Mouse (Mus musculus) midbrain, embryonic 13.5 days (tissue): ENCODE results near the gene Ccl24. TPM values are rescaled to one million over a fixed set of nuclear protein-coding genes. Genes with fewer than 3 reads are reported as not detected.

Experiments
- ATAC-seq: fragments of 200-750 bp; cut with Nextera tagmentation; 2 replicates; pipeline ENCODE4 v1.8.0; 2017; ENCODE audit warnings: mild to moderate bottlenecking, moderate TSS enrichment, moderate library complexity
- H3K27ac ChIP-seq: fragments of 300-500 bp; sonication (generic); 2 replicates; pipeline ENCODE4 v1.5.1; 2015; ENCODE audit warnings: inconsistent platforms, mild to moderate bottlenecking, moderate library complexity
- H3K27me3 ChIP-seq: fragments of 300-500 bp; sonication (generic); 2 replicates; pipeline ENCODE4 v1.6.1; 2015; ENCODE audit warnings: mild to moderate bottlenecking, inconsistent platforms
- H3K36me3 ChIP-seq: fragments of 300-500 bp; sonication (generic); 2 replicates; pipeline ENCODE4 v1.6.1; 2015; ENCODE audit warnings: mild to moderate bottlenecking, inconsistent platforms
- H3K4me1 ChIP-seq: fragments of 300-500 bp; sonication (generic); replicated peaks from 2 replicates; pipeline ENCODE4 v1.6.1; 2015; ENCODE audit warnings: inconsistent platforms
- H3K4me2 ChIP-seq: fragments of 300-500 bp; sonication (generic); replicated peaks from 2 replicates; pipeline ENCODE4 v1.6.1; 2015; ENCODE audit warnings: moderate library complexity, mild to moderate bottlenecking, inconsistent platforms
- H3K4me3 ChIP-seq: fragments of 300-500 bp; sonication (generic); replicated peaks from 2 replicates; pipeline ENCODE4 v1.5.1; 2015; ENCODE audit warnings: mild to moderate bottlenecking, inconsistent platforms
- H3K9ac ChIP-seq: fragments of 300-500 bp; sonication (generic); replicated peaks from 2 replicates; pipeline ENCODE4 v1.6.1; 2015; ENCODE audit warnings: mild to moderate bottlenecking, inconsistent platforms
- H3K9me3 ChIP-seq: fragments of 300-500 bp; sonication (generic); 2 replicates; pipeline ENCODE4 v1.6.1; 2016; ENCODE audit warnings: mild to moderate bottlenecking, inconsistent platforms
- WGBS: fragments of 180-500 bp; shearing (Covaris S2); methylation state at CpG from one replicate; pipeline ENCODE4 v1.1.7; 2015; 5-methylcytosine and 5-hydroxymethylcytosine counted together
- polyA plus RNA-seq: library from polyadenylated mRNA; unstranded; fragments of >200 nt; fragmentation: Nextera tagmentation; extraction: Ambion mirVana; gene quantifications from 2 replicates; pipeline ENCODE4 v1.2.1, GENCODE M21; 2015

Ccl24 gene
- polyA plus RNA-seq, 1 experiment from 2014 or later, result 3.7 TPM

GRCm38 (mm10) chr5:135576055-135576454 lies 3.2 kb upstream of the Ccl24 start:
- H3K27ac ChIP-seq, result no peak overlapping the region
- H3K36me3 ChIP-seq, result no peaks in the 10 kb centered on the region
- no peak overlapping the region for H3K9ac ChIP-seq
- no peak for ATAC-seq
- H3K4me3 ChIP-seq, result no peak overlapping the region
- no peak overlapping the region for H3K4me2 ChIP-seq
- H3K4me1 ChIP-seq, result no peaks in the 10 kb centered on the region
- H3K9me3 ChIP-seq, result no peaks in the 10 kb centered on the region
- H3K27me3 ChIP-seq, result no peaks in the 10 kb centered on the region
- 70% methylated on average over 4 of the region's 4 CpGs for whole genome bisulfite sequencing

GRCm38 (mm10) chr5:135568698-135569097 lies 4.2 kb downstream of the Ccl24 start:
- no peak overlapping the region for H3K4me2 ChIP-seq
- H3K4me3 ChIP-seq, result no peak overlapping the region
- ATAC-seq, result no peak
- H3K36me3 ChIP-seq, result no peaks in the 10 kb centered on the region
- 76% methylated on average over 6 of the region's 6 CpGs for WGBS
- H3K9ac ChIP-seq, result no peak overlapping the region
- H3K27ac ChIP-seq, result no peak overlapping the region
- H3K9me3 ChIP-seq, result no peaks in the 10 kb centered on the region
- no peaks in the 10 kb centered on the region for H3K27me3 ChIP-seq
- H3K4me1 ChIP-seq, result no peaks in the 10 kb centered on the region

GRCm38 (mm10) chr5:135567556-135568265 lies 5.1 kb downstream of the Ccl24 start:
- Histone ChIP-seq H3K4me3 (no peak overlapping the region), H3K36me3 (no peaks in the 10 kb centered on the region), H3K4me1 (no peaks in the 10 kb centered on the region), H3K9ac (no peak overlapping the region), H3K27ac (no peak overlapping the region), H3K9me3 (no peaks in the 10 kb centered on the region), H3K27me3 (no peaks in the 10 kb centered on the region), H3K4me2 (no peak overlapping the region)
- no peak for ATAC-seq
- WGBS, result 92% methylated on average over 6 of the region's 6 CpGs

GRCm38 (mm10) chr5:135563469-135563868 lies 9.4 kb downstream of the Ccl24 start, which contains the start of gene Ccl26:
Ccl26 (minus strand) TSS chr5:135563569.
- ATAC-seq, result no peak
- no peak within 1 kb of the TSS for H3K9ac ChIP-seq
- no peaks in the 10 kb centered on the region for H3K4me1 ChIP-seq
- no peak within 1 kb of the TSS for H3K27ac ChIP-seq
- H3K4me3 ChIP-seq, result no peak within 1 kb of the TSS
- H3K27me3 ChIP-seq, result no peaks in the 10 kb centered on the region
- H3K4me2 ChIP-seq, result no peak within 1 kb of the TSS
- WGBS, result 94% methylated on average over 3 of the region's 3 CpGs
- no peaks in the 10 kb centered on the region for H3K36me3 ChIP-seq
- no peaks in the 10 kb centered on the region for H3K9me3 ChIP-seq

GRCm38 (mm10) chr5:135557671-135558070 lies 15.2 kb downstream of the Ccl24 start:
- H3K4me2 ChIP-seq, result no peak overlapping the region
- ATAC-seq, result no peak
- peaks cover 3% of the 10 kb centered on the region; the same call in 1 of the 2 replicates for H3K4me1 ChIP-seq
- no peak overlapping the region for H3K9ac ChIP-seq
- peak overlapping the region; percentile 30; the same call in 1 of the 2 replicates for H3K27ac ChIP-seq
- no peak overlapping the region for H3K4me3 ChIP-seq
- H3K27me3 ChIP-seq, result no peaks in the 10 kb centered on the region
- H3K9me3 ChIP-seq, result no peaks in the 10 kb centered on the region
- 69% methylated on average over 3 of the region's 3 CpGs for WGBS
- no peaks in the 10 kb centered on the region for H3K36me3 ChIP-seq

GRCm38 (mm10) chr5:135557051-135557450 lies 15.8 kb downstream of the Ccl24 start:
- peak; percentile 53; the same call in 1 of the 2 replicates for ATAC-seq
- peaks cover 3% of the 10 kb centered on the region; the same call in 1 of the 2 replicates for H3K4me1 ChIP-seq
- H3K4me2 ChIP-seq, result no peak overlapping the region
- no peaks in the 10 kb centered on the region for H3K36me3 ChIP-seq
- no peak overlapping the region for H3K9ac ChIP-seq
- peak overlapping the region; percentile 30; the same call in 1 of the 2 replicates for H3K27ac ChIP-seq
- H3K4me3 ChIP-seq, result no peak overlapping the region
- H3K27me3 ChIP-seq, result no peaks in the 10 kb centered on the region
- WGBS, result 27% methylated on average over 4 of the region's 4 CpGs
- no peaks in the 10 kb centered on the region for H3K9me3 ChIP-seq

- 74% methylated on average over 4 of the region's 4 CpGs for WGBS
- peak overlapping the region; percentile 21; the same call in 1 of the 2 replicates for H3K27ac ChIP-seq
- no peaks in the 10 kb centered on the region for H3K36me3 ChIP-seq
- H3K4me1 ChIP-seq, result peaks cover 3% of the 10 kb centered on the region; the same call in 1 of the 2 replicates
- no peak for ATAC-seq
- no peaks in the 10 kb centered on the region for H3K27me3 ChIP-seq
- no peak overlapping the region for H3K4me3 ChIP-seq
- no peak overlapping the region for H3K4me2 ChIP-seq
- no peak overlapping the region for H3K9ac ChIP-seq
- H3K9me3 ChIP-seq, result no peaks in the 10 kb centered on the region
Observed at GRCm38 (mm10) chr5:135556259-135556658, 16.6 kb downstream of the Ccl24 start.

GRCm38 (mm10) chr5:135551591-135551990 lies 21.3 kb downstream of the Ccl24 start:
- H3K27ac ChIP-seq, result no peak overlapping the region
- no peaks in the 10 kb centered on the region for H3K36me3 ChIP-seq
- H3K4me1 ChIP-seq, result no peaks in the 10 kb centered on the region
- no peaks in the 10 kb centered on the region for H3K9me3 ChIP-seq
- no peak overlapping the region for H3K9ac ChIP-seq
- 77% methylated on average over 3 of the region's 3 CpGs for WGBS
- H3K4me2 ChIP-seq, result no peak overlapping the region
- H3K4me3 ChIP-seq, result no peak overlapping the region
- H3K27me3 ChIP-seq, result no peaks in the 10 kb centered on the region
- ATAC-seq, result no peak

- no peak overlapping the region for H3K4me3 ChIP-seq
- no peak overlapping the region for H3K27ac ChIP-seq
- no peaks in the 10 kb centered on the region for H3K36me3 ChIP-seq
- no peak overlapping the region for H3K9ac ChIP-seq
- no peaks in the 10 kb centered on the region for H3K4me1 ChIP-seq
- ATAC-seq, result no peak
- H3K9me3 ChIP-seq, result no peaks in the 10 kb centered on the region
- H3K4me2 ChIP-seq, result no peak overlapping the region
- H3K27me3 ChIP-seq, result no peaks in the 10 kb centered on the region
- WGBS, result 28% methylated on average over 3 of the region's 3 CpGs
Observed at GRCm38 (mm10) chr5:135550910-135551309, 21.9 kb downstream of the Ccl24 start.

- no peaks in the 10 kb centered on the region for H3K27me3 ChIP-seq
- peaks cover 10% of the 10 kb centered on the region for H3K4me1 ChIP-seq
- WGBS, result 90% methylated on average over 2 of the region's 2 CpGs
- H3K9me3 ChIP-seq, result no peaks in the 10 kb centered on the region
- H3K27ac ChIP-seq, result no peak overlapping the region
- no peak for ATAC-seq
- H3K4me2 ChIP-seq, result no peak overlapping the region
- no peak overlapping the region for H3K4me3 ChIP-seq
- H3K36me3 ChIP-seq, result no peaks in the 10 kb centered on the region
- no peak overlapping the region for H3K9ac ChIP-seq
Observed at GRCm38 (mm10) chr5:135547990-135548389, 24.9 kb downstream of the Ccl24 start.

GRCm38 (mm10) chr5:135544865-135545797 lies 27.7 kb downstream of the Ccl24 start, which contains the start of gene Hip1:
Hip1 (minus strand) TSS chr5:135545120.
- H3K9me3 ChIP-seq, result no peaks in the 10 kb centered on the region
- peak within 1 kb of the TSS; percentile 61 for H3K4me3 ChIP-seq
- H3K9ac ChIP-seq, result peak within 1 kb of the TSS; percentile 73
- H3K4me1 ChIP-seq, result peaks cover 10% of the 10 kb centered on the region
- ATAC-seq, result peak; percentile 100
- WGBS, result under 1% methylated on average over 46 of the region's 46 CpGs
- no peaks in the 10 kb centered on the region for H3K27me3 ChIP-seq
- no peaks in the 10 kb centered on the region for H3K36me3 ChIP-seq
- peak within 1 kb of the TSS; percentile 55 for H3K27ac ChIP-seq
- peak within 1 kb of the TSS; percentile 93 for H3K4me2 ChIP-seq

- ATAC-seq, result no peak
- H3K27ac ChIP-seq, result no peak overlapping the region
- H3K4me3 ChIP-seq, result peak overlapping the region; percentile 61
- H3K4me1 ChIP-seq, result peaks cover 10% of the 10 kb centered on the region
- no peaks in the 10 kb centered on the region for H3K36me3 ChIP-seq
- no peaks in the 10 kb centered on the region for H3K9me3 ChIP-seq
- H3K27me3 ChIP-seq, result no peaks in the 10 kb centered on the region
- H3K9ac ChIP-seq, result peak overlapping the region; percentile 73
- H3K4me2 ChIP-seq, result peak overlapping the region; percentile 93
- WGBS, result 5% methylated on average over 15 of the region's 15 CpGs
Observed at GRCm38 (mm10) chr5:135544032-135544558, 28.8 kb downstream of the Ccl24 start.
